Mouse (Mus musculus) layer of hippocampus, adult 2 months (tissue): Measurements from ENCODE around the gene Plxna4. TPM values are rescaled to one million over a fixed set of nuclear protein-coding genes. Genes with fewer than 3 reads are reported as not detected.
"Not testable (repeated sequence)": the region's sequence is repeated elsewhere in the genome, so short reads cannot be mapped to it uniquely, and the experiment has no call there.

Experiments used
- DNase-seq, 2 experiments: peaks; one replicate each; pipeline ENCODE4 v3.0.0; 2022; ENCODE audit warnings: low spot score in 2 of 2
- H3K27ac ChIP-seq: fragments of 200-600 bp; 2 replicates; pipeline ENCODE4 v1.8.1; 2022
- H3K4me3 ChIP-seq: fragments of 200-600 bp; 2 replicates; pipeline ENCODE4 v1.8.1; 2022; ENCODE audit warnings: mild to moderate bottlenecking
- CTCF ChIP-seq: fragments of 200-600 bp; conservative IDR thresholded peaks from 2 replicates; pipeline ENCODE4 v1.8.1; 2022; ENCODE audit warnings: antibody characterized with exemption, mild to moderate bottlenecking, moderate library complexity
- total RNA-seq, 2 experiments: library from RNA; stranded (reverse); gene quantifications; 2 replicates each; pipeline ENCODE4 v1.2.3; 2021

Gene Plxna4
- total RNA-seq, 2 experiments from 2014 or later = 126 to 131 TPM

- DNase-seq = no peak
- Histone ChIP-seq H3K4me3 (no peak overlapping the region), H3K27ac (no peak overlapping the region)
- TF ChIP-seq CTCF = no peak
These were observed 61.2 kb downstream of the Plxna4 start for GRCm38 (mm10) chr6:32526762-32527161.

- no peak for TF ChIP-seq CTCF
- Histone ChIP-seq H3K4me3 (no peak overlapping the region), H3K27ac (no peak overlapping the region)
- DNase-seq = no peak
These were observed 67.9 kb downstream of the Plxna4 start for GRCm38 (mm10) chr6:32520097-32520496.

GRCm38 (mm10) chr6:32518617-32519016 lies 69.4 kb downstream of the Plxna4 start:
- Histone ChIP-seq H3K27ac (no peak overlapping the region), H3K4me3 (no peak overlapping the region)
- TF ChIP-seq CTCF = no peak
- DNase-seq = no peak

GRCm38 (mm10) chr6:32514096-32514495 lies 73.9 kb downstream of the Plxna4 start:
- Histone ChIP-seq H3K4me3 (no peak overlapping the region), H3K27ac (no peak overlapping the region)
- TF ChIP-seq CTCF = no peak
- DNase-seq = no peak

- no peak for DNase-seq
- no peak for TF ChIP-seq CTCF
- H3K27ac ChIP-seq = peak overlapping the region; percentile 11
- H3K4me3 ChIP-seq = no peak overlapping the region
These were observed 76.0 kb downstream of the Plxna4 start for GRCm38 (mm10) chr6:32512010-32512409.

- TF ChIP-seq CTCF = no peak
- no peak for DNase-seq
- H3K4me3 ChIP-seq = no peak overlapping the region; the same call in 1 of the 2 replicates
- H3K27ac ChIP-seq = peak overlapping the region; percentile 74
These were observed 77.1 kb downstream of the Plxna4 start for GRCm38 (mm10) chr6:32510924-32511323.

GRCm38 (mm10) chr6:32510491-32510890 lies 77.5 kb downstream of the Plxna4 start:
- no peak for DNase-seq
- no peak for TF ChIP-seq CTCF
- Histone ChIP-seq H3K27ac (peak overlapping the region; percentile 74; the same call in 1 of the 2 replicates), H3K4me3 (no peak overlapping the region)

- TF ChIP-seq CTCF = no peak
- DNase-seq = no peak
- Histone ChIP-seq H3K4me3 (no peak overlapping the region), H3K27ac (0 out of 2 replicates have a peak overlapping the region, but pooled peaks have one; percentile 10)
These were observed 78.9 kb downstream of the Plxna4 start for GRCm38 (mm10) chr6:32509046-32509445.

GRCm38 (mm10) chr6:32504963-32505362 lies 83.0 kb downstream of the Plxna4 start:
- no peak for DNase-seq
- Histone ChIP-seq H3K27ac (peak overlapping the region; percentile 25; the same call in 1 of the 2 replicates), H3K4me3 (no peak overlapping the region)
- TF ChIP-seq CTCF = no peak

GRCm38 (mm10) chr6:32501186-32501585 lies 86.8 kb downstream of the Plxna4 start:
- H3K27ac ChIP-seq, H3K4me3 ChIP-seq, DNase-seq: not testable (repeated sequence)

GRCm38 (mm10) chr6:32498106-32498505 lies 89.9 kb downstream of the Plxna4 start:
- no peak for DNase-seq
- H3K4me3 ChIP-seq = no peak overlapping the region
- no peak overlapping the region for H3K27ac ChIP-seq
- no peak for TF ChIP-seq CTCF

GRCm38 (mm10) chr6:32496109-32496508 lies 91.9 kb downstream of the Plxna4 start:
- TF ChIP-seq CTCF = no peak
- Histone ChIP-seq H3K4me3 (no peak overlapping the region), H3K27ac (peak overlapping the region; percentile 48; the same call in 1 of the 2 replicates)
- peak; percentile 19 to 51 for DNase-seq

- H3K27ac ChIP-seq = no peak overlapping the region
- H3K4me3 ChIP-seq = no peak overlapping the region
- DNase-seq = no peak
- TF ChIP-seq CTCF = no peak
These were observed 92.5 kb downstream of the Plxna4 start for GRCm38 (mm10) chr6:32495532-32495931.

GRCm38 (mm10) chr6:32493557-32493956 lies 94.4 kb downstream of the Plxna4 start:
- DNase-seq = no peak
- TF ChIP-seq CTCF = no peak
- Histone ChIP-seq H3K27ac (0 out of 2 replicates have a peak overlapping the region, but pooled peaks have one; percentile 7), H3K4me3 (no peak overlapping the region)

GRCm38 (mm10) chr6:32487121-32487520 lies 100.9 kb downstream of the Plxna4 start:
- Histone ChIP-seq H3K4me3 (no peak overlapping the region), H3K27ac (no peak overlapping the region)
- no peak for DNase-seq
- TF ChIP-seq CTCF = no peak
